Mouse (Mus musculus) small intestine, adult 2 months (tissue): ENCODE results near the gene Adrb1.

Experiments
- CTCF ChIP-seq: fragments of 200-500 bp; IDR thresholded peaks from 2 replicates; pipeline ENCODE4 v1.5.1; 2012; ENCODE audit warnings: low read depth, mild to moderate bottlenecking, control low read depth, inconsistent platforms, low read length, moderate library complexity, mixed read lengths; ENCODE audit not compliant: insufficient replicate concordance, insufficient read length; ENCODE audit errors: extremely low read depth
- POLR2A ChIP-seq: fragments of 200-500 bp; IDR thresholded peaks from 2 replicates; pipeline ENCODE4 v1.6.1; 2012; ENCODE audit warnings: low read depth, mild to moderate bottlenecking, control low read depth, inconsistent platforms, low read length, moderate library complexity

DNA sequence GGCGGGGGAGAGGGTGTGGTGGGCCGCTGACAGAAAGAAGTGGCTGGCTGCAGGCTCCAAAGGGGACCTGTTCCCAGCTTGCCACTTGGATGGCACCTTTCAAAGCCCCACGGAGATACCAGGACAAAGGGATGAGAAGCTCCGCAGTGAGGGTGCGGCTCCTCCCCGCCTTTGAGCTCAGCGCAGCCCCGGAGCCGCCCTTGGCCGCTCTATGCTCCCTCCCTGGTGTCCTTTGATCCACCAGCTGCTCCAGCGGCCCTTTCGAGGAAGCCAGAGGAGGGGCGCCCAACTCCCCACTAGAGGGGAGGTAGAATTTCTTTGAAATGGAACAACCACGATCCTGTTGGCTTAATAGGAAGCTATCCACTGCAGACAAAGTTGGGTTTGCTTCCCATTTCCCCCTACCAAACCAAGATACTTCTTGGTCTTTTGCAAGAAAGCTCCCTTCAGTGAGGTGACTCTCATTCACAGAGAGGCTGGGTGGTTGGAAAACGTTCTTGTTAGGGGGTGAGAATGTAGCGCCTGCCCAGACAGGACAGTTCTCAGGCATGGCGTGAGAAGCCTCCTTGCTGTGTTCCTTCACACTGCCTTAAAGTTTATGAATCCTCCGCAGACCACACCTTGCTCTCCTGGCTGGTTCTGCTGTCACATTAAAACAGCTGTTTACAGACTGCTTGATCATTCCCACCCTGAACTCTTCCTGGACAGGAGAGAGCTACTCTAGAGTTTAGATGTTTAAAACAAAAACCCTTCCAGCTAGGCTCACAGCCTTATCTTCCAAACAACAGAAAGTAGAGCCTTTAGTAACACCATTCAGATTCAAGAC lies 54.1 kb downstream of the Adrb1 start:
- TF ChIP-seq POLR2A, result no peak
- TF ChIP-seq CTCF, result no peak
